8 mouse cellular contexts compared by ENCODE assay signal in genomic region chr9:103305332-103306041, GRCm38 (mm10). TPM values are rescaled to one million over a fixed set of nuclear protein-coding genes. Genes with fewer than 3 reads are reported as not detected.
DNase-seq lines count a peak whose midpoint lies in the region; ATAC-seq lines count a peak whose summit lies in the region.

No protein-coding gene starts in this region.

- no peaks in the 10 kb centered on the region for H3K4me1 ChIP-seq in neural tube, embryonic 11.5 days (ENCODE audit: control insufficient read depth, insufficient read depth, low read length)
- H3K4me1 ChIP-seq in embryonic facial prominence, embryonic 13.5 days = peaks cover 20% of the 10 kb centered on the region
- H3K4me1 ChIP-seq in intestine, embryonic 14.5 days (replicated peaks; ENCODE audit: control insufficient read depth, insufficient read depth, low read length) = 0 out of 2 replicates have a peak, but pooled peaks cover 7% of the 10 kb centered on the region
- H3K4me1 ChIP-seq in midbrain, embryonic 13.5 days (replicated peaks) = peaks cover 29% of the 10 kb centered on the region

- H3K27ac ChIP-seq in neural tube, embryonic 11.5 days (ENCODE audit: low read depth, low read length) = peak overlapping the region; percentile 70
- peak overlapping the region; percentile 90 for H3K27ac ChIP-seq in embryonic facial prominence, embryonic 13.5 days
- peak overlapping the region; percentile 85 for H3K27ac ChIP-seq in intestine, embryonic 14.5 days (ENCODE audit: low read depth)
- H3K27ac ChIP-seq in midbrain, embryonic 13.5 days = peak overlapping the region; percentile 86; the same call in 1 of the 2 replicates

- peak overlapping the region; percentile 90 for H3K9ac ChIP-seq in neural tube, embryonic 11.5 days (ENCODE audit: low read length)
- peak overlapping the region; percentile 94 for H3K9ac ChIP-seq in embryonic facial prominence, embryonic 13.5 days
- peak overlapping the region; percentile 92 for H3K9ac ChIP-seq in intestine, embryonic 14.5 days (ENCODE audit: low read length)
- peak overlapping the region; percentile 78 for H3K9ac ChIP-seq in midbrain, embryonic 13.5 days (replicated peaks)

- peak; percentile 59 for ATAC-seq in neural tube, embryonic 11.5 days (ENCODE audit: insufficient read depth, low FRiP score, low TSS enrichment)
- peak; percentile 48 for ATAC-seq in embryonic facial prominence, embryonic 13.5 days (ENCODE audit: insufficient number of reproducible peaks, insufficient read depth, low FRiP score, low TSS enrichment, low read depth)
- ATAC-seq in intestine, embryonic 14.5 days (replicated peaks; ENCODE audit: low FRiP score, low TSS enrichment, low read depth) = peak; percentile 82
- peak; percentile 83 for ATAC-seq in midbrain, embryonic 13.5 days

- peaks cover 5% of the 10 kb centered on the region for H3K36me3 ChIP-seq in neural tube, embryonic 11.5 days (ENCODE audit: control insufficient read depth, insufficient read depth, low read length)
- H3K36me3 ChIP-seq in embryonic facial prominence, embryonic 13.5 days = peaks cover 20% of the 10 kb centered on the region
- H3K36me3 ChIP-seq in intestine, embryonic 14.5 days (ENCODE audit: control insufficient read depth, insufficient read depth, low read length) = peaks cover 34% of the 10 kb centered on the region
- H3K36me3 ChIP-seq in midbrain, embryonic 13.5 days = peaks cover 20% of the 10 kb centered on the region

- no peaks in the 10 kb centered on the region for H3K27me3 ChIP-seq in neural tube, embryonic 11.5 days (ENCODE audit: control insufficient read depth, insufficient read depth, low read length)
- no peaks in the 10 kb centered on the region for H3K27me3 ChIP-seq in embryonic facial prominence, embryonic 13.5 days
- no peaks in the 10 kb centered on the region for H3K27me3 ChIP-seq in intestine, embryonic 14.5 days (replicated peaks; ENCODE audit: control insufficient read depth, insufficient read depth, low read length)
- no peaks in the 10 kb centered on the region for H3K27me3 ChIP-seq in midbrain, embryonic 13.5 days

- DNase-seq in cerebellum, adult 8-10 months = peak; percentile 7
- DNase-seq in cerebellum, adult 9-10 months = no peak
- peak; percentile 66 for DNase-seq in neural tube, embryonic 11.5 days (ENCODE audit: low spot score)
- no peak for DNase-seq in neural tube, embryonic 10.5 days (ENCODE audit: extremely low spot score, low spot score)
- peak; percentile 84 for DNase-seq in intestine, embryonic 14.5 days (ENCODE audit: low spot score)
- DNase-seq in spleen, adult 12 weeks (ENCODE audit: low spot score) = no peak

- peak overlapping the region; percentile 83 for H3K4me2 ChIP-seq in neural tube, embryonic 11.5 days (ENCODE audit: low read depth)
- H3K4me2 ChIP-seq in embryonic facial prominence, embryonic 13.5 days = peak overlapping the region; percentile 76
- peak overlapping the region; percentile 64 for H3K4me2 ChIP-seq in intestine, embryonic 14.5 days (ENCODE audit: low read length)
- H3K4me2 ChIP-seq in midbrain, embryonic 13.5 days (replicated peaks) = peak overlapping the region; percentile 87

- peak overlapping the region; percentile 95 for H3K4me3 ChIP-seq in neural tube, embryonic 11.5 days (ENCODE audit: low read depth, low read length)
- peak overlapping the region; percentile 93 for H3K4me3 ChIP-seq in embryonic facial prominence, embryonic 13.5 days
- H3K4me3 ChIP-seq in intestine, embryonic 14.5 days (ENCODE audit: low read depth, low read length) = peak overlapping the region; percentile 91
- peak overlapping the region; percentile 91 for H3K4me3 ChIP-seq in midbrain, embryonic 13.5 days (replicated peaks)

- WGBS in neural tube, embryonic 11.5 days = under 1% methylated on average over 40 of the region's 40 CpGs
- under 1% methylated on average over 40 of the region's 40 CpGs for WGBS in embryonic facial prominence, embryonic 13.5 days
- WGBS in intestine, embryonic 14.5 days = under 1% methylated on average over 40 of the region's 40 CpGs
- under 1% methylated on average over 40 of the region's 40 CpGs for WGBS in midbrain, embryonic 13.5 days

- H3K9me3 ChIP-seq in neural tube, embryonic 11.5 days (ENCODE audit: control insufficient read depth, low read length) = no peaks in the 10 kb centered on the region
- H3K9me3 ChIP-seq in embryonic facial prominence, embryonic 13.5 days = no peaks in the 10 kb centered on the region
- no peaks in the 10 kb centered on the region for H3K9me3 ChIP-seq in intestine, embryonic 14.5 days (ENCODE audit: control insufficient read depth, low read length)
- no peaks in the 10 kb centered on the region for H3K9me3 ChIP-seq in midbrain, embryonic 13.5 days

RNA-seq across cellular contexts. Expression of gene Topbp1, which starts 0.5 kb away (rescaled TPM):
- 69.8 and 85.0 TPM in 2 replicates for polyA plus RNA-seq in neural tube, embryonic 11.5 days (2014; fragmentation: Nextera tagmentation; extraction: Ambion mirVana)
- polyA plus RNA-seq in embryonic facial prominence, embryonic 13.5 days (2015; fragmentation: Nextera tagmentation; extraction: Ambion mirVana) = 68.1 and 74.2 TPM in 2 replicates
- polyA plus RNA-seq in intestine, embryonic 14.5 days (2014; fragmentation: Nextera tagmentation; extraction: Ambion mirVana) = 68.9 and 74.6 TPM in 2 replicates
- polyA plus RNA-seq in midbrain, embryonic 13.5 days (2015; fragmentation: Nextera tagmentation; extraction: Ambion mirVana) = 32.0 and 36.2 TPM in 2 replicates

RNA-seq across cellular contexts. Expression of gene 1300017J02Rik, which starts 0.6 kb away (rescaled TPM):
- polyA plus RNA-seq in neural tube, embryonic 11.5 days (2014; fragmentation: Nextera tagmentation; extraction: Ambion mirVana) = 2.3 and 2.4 TPM in 2 replicates
- 1.9 and 3.0 TPM in 2 replicates for polyA plus RNA-seq in embryonic facial prominence, embryonic 13.5 days (2015; fragmentation: Nextera tagmentation; extraction: Ambion mirVana)
- 1.1 TPM in 2 replicates for polyA plus RNA-seq in intestine, embryonic 14.5 days (2014; fragmentation: Nextera tagmentation; extraction: Ambion mirVana)
- 1.5 and 1.6 TPM in 2 replicates for polyA plus RNA-seq in midbrain, embryonic 13.5 days (2015; fragmentation: Nextera tagmentation; extraction: Ambion mirVana)

Comparison
In these comparisons a context has a peak if more than half of its experiments do, and no peak if none do; other contexts are left out.
1. DNase-seq: peak in cerebellum, adult 8-10 months (single experiment), neural tube, embryonic 11.5 days (single experiment) and intestine, embryonic 14.5 days (single experiment); none in cerebellum, adult 9-10 months (single experiment), neural tube, embryonic 10.5 days (single experiment) and spleen, adult 12 weeks (single experiment).
2. Peak in every context shown above with its lines, with median percentiles within 50 percentile points of each other: ATAC-seq, H3K27ac ChIP-seq, H3K4me2 ChIP-seq, H3K4me3 ChIP-seq and H3K9ac ChIP-seq.